Mouse (Mus musculus) MEL (cell line): ENCODE data around the gene Nek11. TPM values are rescaled to one million over a fixed set of nuclear protein-coding genes. Genes with fewer than 3 reads are reported as not detected.

Source experiments
- DNase-seq: peaks from one replicate; pipeline ENCODE4 v3.0.0; 2011; ENCODE audit warnings: low read depth, low spot score
- H3K27ac ChIP-seq: 2 replicates; pipeline ENCODE4 v1.5.1; 2012; ENCODE audit warnings: low read depth, mild to moderate bottlenecking, control low read depth, low read length, moderate library complexity; ENCODE audit not compliant: control insufficient read depth
- H3K27me3 ChIP-seq, 2 experiments: fragments of 150-350 bp in 1 of 2; sonication (generic) in 1 of 2; 2 replicates each; pipeline ENCODE4 v1.6.1; 2012; ENCODE audit warnings: low read length in 2 of 2, mild to moderate bottlenecking in 2 of 2, improper control_type of control experiment in 1 of 2, moderate library complexity in 1 of 2; ENCODE audit not compliant: insufficient read depth in 2 of 2, control insufficient read depth in 1 of 2
- H3K36me3 ChIP-seq, 2 experiments: 2 replicates each; pipeline ENCODE4 v1.6.1; 2012 to 2014; ENCODE audit warnings: low read length in 2 of 2, improper control_type of control experiment in 1 of 2, inconsistent platforms in 1 of 2, mild to moderate bottlenecking in 1 of 2; ENCODE audit not compliant: insufficient read depth in 2 of 2, control insufficient read depth in 1 of 2
- H3K4me1 ChIP-seq, 2 experiments: fragments of 150-350 bp in 1 of 2; sonication (generic) in 1 of 2; 2 replicates each; pipeline ENCODE4 v1.6.1; 2012; ENCODE audit warnings: low read length in 2 of 2, improper control_type of control experiment in 1 of 2, mild to moderate bottlenecking in 1 of 2; ENCODE audit not compliant: insufficient read depth in 2 of 2, control insufficient read depth in 1 of 2
- H3K4me3 ChIP-seq, 2 experiments: fragments of 150-350 bp in 1 of 2; sonication (generic) in 1 of 2; 2 replicates each; pipeline ENCODE4 v1.5.1; 2012; ENCODE audit warnings: low read depth in 2 of 2, low read length in 2 of 2, mild to moderate bottlenecking in 2 of 2, moderate library complexity in 2 of 2, control low read depth in 1 of 2, improper control_type of control experiment in 1 of 2; ENCODE audit not compliant: control insufficient read depth in 1 of 2, insufficient read depth in 1 of 2
- H3K79me2 ChIP-seq: 2 replicates; pipeline ENCODE4 v1.6.1; 2012; ENCODE audit warnings: mild to moderate bottlenecking, low read length, moderate library complexity; ENCODE audit not compliant: control insufficient read depth, poor library complexity, insufficient read depth
- H3K9ac ChIP-seq: 2 replicates; pipeline ENCODE4 v1.6.1; 2012; ENCODE audit warnings: low read depth, mild to moderate bottlenecking, control low read depth, low read length, moderate library complexity; ENCODE audit not compliant: control insufficient read depth, poor library complexity, severe bottlenecking
- H3K9me3 ChIP-seq: fragments of 150-350 bp; sonication (generic); replicated peaks from 2 replicates; pipeline ENCODE4 v1.6.1; 2012; ENCODE audit warnings: mild to moderate bottlenecking, low read length, improper control_type of control experiment, moderate library complexity; ENCODE audit not compliant: insufficient read depth
- CHD2 ChIP-seq: IDR thresholded peaks from 2 replicates; pipeline ENCODE4 v1.6.1; 2011; ENCODE audit warnings: low read length, improper control_type of control experiment
- CTCF ChIP-seq, 3 experiments: IDR thresholded peaks in 2 of 3; conservative IDR thresholded peaks in 1 of 3; 2 replicates each; pipeline ENCODE4 v1.5.1; 2011 to 2012; ENCODE audit warnings: low read length in 3 of 3, low read depth in 2 of 3, mild to moderate bottlenecking in 2 of 3, improper control_type of control experiment in 1 of 3, inconsistent platforms in 1 of 3, mixed read lengths in 1 of 3, moderate library complexity in 1 of 3; ENCODE audit not compliant: control insufficient read depth in 1 of 3, insufficient read depth in 1 of 3, poor library complexity in 1 of 3, severe bottlenecking in 1 of 3
- EP300 ChIP-seq, 2 experiments: IDR thresholded peaks; 2 replicates each; pipeline ENCODE4 v1.6.1; 2011; ENCODE audit warnings: improper control_type of control experiment in 2 of 2, low read length in 2 of 2, low read depth in 1 of 2, mild to moderate bottlenecking in 1 of 2
- GABPA ChIP-seq: IDR thresholded peaks from 2 replicates; pipeline ENCODE4 v1.6.1; 2012; ENCODE audit warnings: low read depth, mild to moderate bottlenecking, inconsistent platforms, low read length, improper control_type of control experiment, moderate library complexity
- HCFC1 ChIP-seq: IDR thresholded peaks from 2 replicates; pipeline ENCODE4 v1.6.1; 2012; ENCODE audit warnings: low read depth, mild to moderate bottlenecking, inconsistent platforms, low read length, improper control_type of control experiment, moderate library complexity
- MAX ChIP-seq: IDR thresholded peaks from 2 replicates; pipeline ENCODE4 v1.6.1; 2011; ENCODE audit warnings: low read length, improper control_type of control experiment
- NELFE ChIP-seq: IDR thresholded peaks from 2 replicates; pipeline ENCODE4 v1.6.1; 2011; ENCODE audit warnings: low read depth, low read length, improper control_type of control experiment
- NRF1 ChIP-seq: IDR thresholded peaks from 2 replicates; pipeline ENCODE4 v1.6.1; 2014; ENCODE audit warnings: low read depth, mild to moderate bottlenecking, inconsistent platforms, low read length, improper control_type of control experiment, moderate library complexity; ENCODE audit not compliant: poor library complexity, insufficient read depth, severe bottlenecking
- POLR2AphosphoS2 ChIP-seq: IDR thresholded peaks from 2 replicates; pipeline ENCODE4 v1.6.1; 2011; ENCODE audit warnings: low read length, improper control_type of control experiment
- RAD21 ChIP-seq: IDR thresholded peaks from 2 replicates; pipeline ENCODE4 v1.6.1; 2011; ENCODE audit warnings: mild to moderate bottlenecking, low read depth, low read length, improper control_type of control experiment
- RCOR1 ChIP-seq: IDR thresholded peaks from 2 replicates; pipeline ENCODE4 v1.6.1; 2012; ENCODE audit warnings: low read depth, mild to moderate bottlenecking, inconsistent platforms, low read length, improper control_type of control experiment
- TAL1 ChIP-seq: IDR thresholded peaks from 2 replicates; pipeline ENCODE4 v1.6.1; 2012; ENCODE audit warnings: mild to moderate bottlenecking, inconsistent platforms, low read length, moderate library complexity, mixed read lengths
- USF2 ChIP-seq, 2 experiments: IDR thresholded peaks; 2 replicates each; pipeline ENCODE4 v1.6.1; 2011 to 2012; ENCODE audit warnings: improper control_type of control experiment in 2 of 2, low read length in 2 of 2, borderline replicate concordance in 1 of 2, inconsistent platforms in 1 of 2, low read depth in 1 of 2, mild to moderate bottlenecking in 1 of 2; ENCODE audit not compliant: insufficient read depth in 1 of 2
- ZC3H11A ChIP-seq: IDR thresholded peaks from 2 replicates; pipeline ENCODE4 v1.6.1; 2012; ENCODE audit warnings: low read depth, mild to moderate bottlenecking, inconsistent platforms, low read length, improper control_type of control experiment
- ZKSCAN1 ChIP-seq: IDR thresholded peaks from 2 replicates; pipeline ENCODE4 v1.6.1; 2012; ENCODE audit warnings: low read depth, mild to moderate bottlenecking, inconsistent platforms, low read length, improper control_type of control experiment, moderate library complexity
- ZMIZ1 ChIP-seq: IDR thresholded peaks from 2 replicates; pipeline ENCODE4 v1.6.1; 2012; ENCODE audit warnings: low read depth, mild to moderate bottlenecking, inconsistent platforms, low read length, improper control_type of control experiment, moderate library complexity
- polyA plus RNA-seq, 2 experiments: library from polyadenylated mRNA; stranded (reverse) in 1 of 2; unstranded in 1 of 2; fragments of >175 nt in 1 of 2; fragments of >200 nt in 1 of 2; gene quantifications; 2 replicates each; pipeline versions ENCODE4 v1.2.1 to v1.2.4; 2012; ENCODE audit warnings: low replicate concordance in 2 of 2, low read depth in 1 of 2; ENCODE audit not compliant: insufficient read length in 2 of 2, insufficient read depth in 1 of 2, missing spikeins in 1 of 2
- total RNA-seq: library from RNA; depleted of rRNA; stranded (reverse); fragments of 300-350 nt; gene quantifications from 2 replicates; pipeline ENCODE4 v1.2.3, GENCODE M21; 2012

Nek11 gene
- total and polyA plus RNA-seq, 3 experiments = 0.03 TPM; not detected in 2

DNA sequence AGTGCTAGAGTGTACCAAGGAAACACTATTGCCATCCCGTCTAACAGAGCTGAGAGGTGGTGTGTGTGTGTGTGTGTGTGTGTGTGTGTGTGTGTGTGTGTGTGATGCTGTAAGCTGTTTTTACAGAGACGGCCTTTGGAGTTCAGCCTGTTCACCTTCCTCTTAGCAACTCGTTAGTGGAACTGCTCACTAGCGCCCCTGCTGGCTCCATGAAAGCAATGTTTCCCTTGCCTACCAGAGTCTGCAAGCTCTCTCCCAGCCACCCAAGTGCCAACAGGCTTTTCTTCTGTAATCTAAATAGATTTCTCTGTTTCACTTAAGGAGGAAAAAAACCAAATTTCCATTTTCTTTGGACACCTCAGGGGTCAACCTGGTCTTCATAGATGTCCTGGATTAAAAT is 112.6 kb downstream of the Nek11 start:
- no peak overlapping the region for H3K9ac ChIP-seq
- H3K79me2 ChIP-seq = no peaks in the 10 kb centered on the region
- no peaks in the 10 kb centered on the region for H3K27me3 ChIP-seq
- DNase-seq = peak; percentile 13
- TF ChIP-seq GABPA (no peak), CHD2 (no peak), CTCF (IDR thresholded peaks at IDR 0.05 in 2 of 3, conservative IDR thresholded peaks at IDR 0.05 in 1 of 3; ENCODE audit: control insufficient read depth in 1 of 3, insufficient read depth in 1 of 3, low read depth in 2 of 3, low read length in 3 of 3, poor library complexity in 1 of 3, severe bottlenecking in 1 of 3) (peak; percentile 9 to 32 (median 18); a peak in 3 of 6 replicates), TAL1 (no peak)
- H3K36me3 ChIP-seq = no peaks in the 10 kb centered on the region
- no peak overlapping the region for H3K27ac ChIP-seq
- no peaks in the 10 kb centered on the region for H3K4me1 ChIP-seq
- no peaks in the 10 kb centered on the region for H3K9me3 ChIP-seq
- H3K4me3 ChIP-seq = no peak overlapping the region

DNA sequence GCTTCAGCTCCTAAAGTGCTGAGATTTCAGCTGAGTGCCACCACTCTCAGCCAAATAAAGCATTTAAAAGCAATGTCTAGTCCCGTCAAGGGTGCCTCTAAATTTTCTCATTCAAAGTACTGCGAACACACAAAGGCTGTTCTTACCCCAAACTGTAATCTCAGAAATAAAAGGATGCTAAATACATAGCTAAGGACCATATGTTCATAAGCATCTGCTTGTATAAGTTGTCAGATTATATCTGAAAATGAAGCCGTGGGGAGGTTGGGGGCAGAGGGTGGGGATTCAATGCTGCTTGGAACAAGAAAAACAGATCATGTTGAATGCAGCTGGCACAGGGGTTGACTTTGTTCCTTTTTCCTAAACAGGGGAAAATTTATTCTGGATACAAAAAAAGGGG is 120.4 kb downstream of the Nek11 start:
- no peak for DNase-seq
- Histone ChIP-seq H3K9ac (no peak overlapping the region), H3K27me3 (no peaks in the 10 kb centered on the region)
- no peak for TF ChIP-seq CHD2
- no peak for TF ChIP-seq RAD21
- TF ChIP-seq NRF1 = no peak
- no peak for TF ChIP-seq HCFC1
- TF ChIP-seq EP300 (IDR thresholded peaks at IDR 0.05; ENCODE audit: low read depth in 1 of 2, low read length in 2 of 2) = no peak
- no peak for TF ChIP-seq USF2 (IDR thresholded peaks at IDR 0.05; ENCODE audit: borderline replicate concordance in 1 of 2, insufficient read depth in 1 of 2, low read depth in 1 of 2, low read length in 2 of 2)
- TF ChIP-seq GABPA = no peak
- no peak for TF ChIP-seq RCOR1
- no peak for TF ChIP-seq POLR2AphosphoS2
- TF ChIP-seq NELFE = no peak
- no peak for TF ChIP-seq ZKSCAN1
- TF ChIP-seq, all 39 proteins: peak for 0
- no peaks in the 10 kb centered on the region for H3K4me1 ChIP-seq
- no peak overlapping the region for H3K4me3 ChIP-seq
- no peaks in the 10 kb centered on the region for H3K79me2 ChIP-seq
- H3K9me3 ChIP-seq = no peaks in the 10 kb centered on the region
- H3K36me3 ChIP-seq = no peaks in the 10 kb centered on the region
- H3K27ac ChIP-seq = no peak overlapping the region

DNA sequence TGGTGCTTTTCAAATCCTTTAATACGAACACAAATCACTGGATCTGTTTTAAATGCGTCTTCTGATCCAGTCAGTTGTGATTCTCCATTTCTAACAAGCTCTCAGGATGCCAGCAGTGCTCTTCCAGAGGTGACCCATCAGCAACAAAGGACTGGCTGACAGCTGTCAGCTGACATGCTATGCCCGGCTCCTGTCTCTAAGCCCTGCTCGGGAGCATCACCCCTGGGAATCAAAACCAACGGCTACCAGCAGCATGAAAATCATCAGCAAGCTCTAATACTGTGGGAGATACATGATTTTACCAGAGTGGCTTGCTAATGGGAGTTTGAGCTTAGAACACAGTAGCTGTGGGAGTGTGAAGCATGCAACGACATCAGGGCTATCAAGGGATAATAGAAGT is 121.0 kb downstream of the Nek11 start:
- H3K27ac ChIP-seq = no peak overlapping the region

More for the DNA sequence above, 121.0 kb downstream of the Nek11 start:
- no peaks in the 10 kb centered on the region for H3K4me1 ChIP-seq
- no peaks in the 10 kb centered on the region for H3K79me2 ChIP-seq
- H3K4me3 ChIP-seq = no peak overlapping the region
- TF ChIP-seq ZMIZ1 (no peak), MAX (no peak), ZC3H11A (no peak)
- TF ChIP-seq, all 39 proteins: peak for 0
- Histone ChIP-seq H3K9me3 (no peaks in the 10 kb centered on the region), H3K36me3 (no peaks in the 10 kb centered on the region), H3K9ac (no peak overlapping the region), H3K27me3 (no peaks in the 10 kb centered on the region)
- no peak for DNase-seq
